Mouse (Mus musculus): Measurements from ENCODE around the gene Cgref1.

DNA sequence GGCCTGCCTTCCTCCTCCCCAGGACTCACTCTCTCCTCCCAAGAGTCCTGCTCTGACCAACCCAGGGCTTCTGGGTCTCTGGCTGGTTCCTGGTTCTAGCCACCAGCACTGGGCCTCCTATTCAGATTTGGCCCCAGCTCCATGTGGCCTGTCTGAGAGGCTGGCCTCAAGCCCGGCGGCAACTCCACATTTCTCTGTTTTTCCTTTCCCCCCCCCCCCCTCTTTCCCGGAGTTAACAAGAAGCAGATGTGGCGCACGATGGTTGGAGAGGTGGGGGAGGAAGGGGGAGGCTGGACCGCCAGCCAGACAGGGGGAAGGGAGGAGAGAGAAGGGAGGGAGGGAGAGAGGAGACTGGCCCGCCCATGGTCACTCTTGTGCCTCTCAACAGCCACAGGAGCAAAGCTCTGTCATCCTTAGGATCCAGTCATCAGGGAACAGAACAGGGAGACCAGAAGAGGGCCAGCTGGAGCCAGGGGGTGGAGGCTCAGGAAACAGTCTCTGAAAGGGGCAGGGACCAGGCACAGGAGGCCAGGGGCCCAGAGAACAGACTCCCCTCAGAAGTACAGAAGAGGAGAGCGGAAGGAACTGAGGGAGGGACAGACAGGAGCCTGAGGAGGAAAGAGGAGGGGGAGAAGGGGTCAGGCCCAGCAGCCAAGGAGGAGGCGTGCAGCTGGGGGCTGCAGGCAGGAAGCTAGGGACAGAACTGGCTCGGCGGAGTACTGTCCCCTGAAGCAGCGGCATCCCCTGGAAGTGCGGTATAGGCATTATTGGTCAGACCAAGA is 32.1 kb downstream of the Cgref1 start, which contains the start of gene Emilin1:
- TF ChIP-seq CTCF (IDR thresholded peaks at IDR 0.05; ENCODE audit: insufficient read depth, low read length) (no peak), POLR2A (IDR thresholded peaks at IDR 0.05; ENCODE audit: borderline replicate concordance, extremely low read depth, low read depth, low read length) (peak; percentile 51; the same call in 1 of the 2 replicates)

Data from lung, adult 2 months (tissue).